Mouse (Mus musculus): ENCODE measurements around the gene Mmp23. TPM values are rescaled to one million over a fixed set of nuclear protein-coding genes. Genes with fewer than 3 reads are reported as not detected.

Mmp23 gene
- total RNA-seq (2023), result 1 to 10 TPM in 1 of 2 experiments, under 1 TPM in 1; 0.64 to 1.2 TPM

DNA sequence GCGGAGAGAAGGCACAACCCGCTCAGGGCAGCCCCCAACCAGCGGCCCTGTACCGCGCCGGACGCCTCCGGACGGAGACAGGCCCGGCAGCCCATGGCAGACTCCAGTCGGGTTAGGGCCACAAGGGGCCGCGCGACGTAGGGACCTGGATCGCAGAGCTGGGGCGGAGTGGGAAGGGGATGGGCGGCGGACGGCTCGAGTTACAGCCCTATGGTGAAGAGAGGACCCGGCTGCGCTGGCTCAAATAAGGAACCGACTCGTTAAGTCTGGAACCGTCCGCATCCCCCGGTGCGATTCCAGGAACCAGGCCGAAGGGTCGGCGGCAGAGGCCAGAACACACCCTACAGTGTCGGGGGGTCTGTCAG is at the start of gene Mmp23:
Gene Mmp23, minus strand, starts transcription at position 299 of the 365 bp plus-strand sequence.

DNA sequence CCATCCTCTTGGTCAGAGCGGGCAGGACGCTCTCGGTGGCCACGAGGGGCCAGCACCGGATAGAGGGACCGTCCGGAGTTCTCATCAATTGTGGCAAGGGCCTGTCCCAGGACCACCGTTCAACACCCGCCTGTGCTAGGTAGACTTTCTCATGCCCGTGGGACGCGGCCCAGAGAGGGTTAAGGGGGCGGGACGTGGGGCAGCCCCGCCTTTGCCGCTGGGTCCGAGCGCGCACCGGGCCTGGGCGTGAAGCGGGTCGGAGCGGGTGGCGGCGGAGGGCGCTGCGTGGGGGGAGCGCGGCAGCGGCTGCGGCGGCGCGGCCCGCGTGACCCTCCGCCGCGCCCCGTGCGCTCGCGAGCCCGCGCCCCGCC is 40.9 kb upstream of the Mmp23 start, which contains the start of gene Fndc10:
Gene Fndc10, plus strand, starts transcription at position 232 of the 371 bp plus-strand sequence.

DNA sequence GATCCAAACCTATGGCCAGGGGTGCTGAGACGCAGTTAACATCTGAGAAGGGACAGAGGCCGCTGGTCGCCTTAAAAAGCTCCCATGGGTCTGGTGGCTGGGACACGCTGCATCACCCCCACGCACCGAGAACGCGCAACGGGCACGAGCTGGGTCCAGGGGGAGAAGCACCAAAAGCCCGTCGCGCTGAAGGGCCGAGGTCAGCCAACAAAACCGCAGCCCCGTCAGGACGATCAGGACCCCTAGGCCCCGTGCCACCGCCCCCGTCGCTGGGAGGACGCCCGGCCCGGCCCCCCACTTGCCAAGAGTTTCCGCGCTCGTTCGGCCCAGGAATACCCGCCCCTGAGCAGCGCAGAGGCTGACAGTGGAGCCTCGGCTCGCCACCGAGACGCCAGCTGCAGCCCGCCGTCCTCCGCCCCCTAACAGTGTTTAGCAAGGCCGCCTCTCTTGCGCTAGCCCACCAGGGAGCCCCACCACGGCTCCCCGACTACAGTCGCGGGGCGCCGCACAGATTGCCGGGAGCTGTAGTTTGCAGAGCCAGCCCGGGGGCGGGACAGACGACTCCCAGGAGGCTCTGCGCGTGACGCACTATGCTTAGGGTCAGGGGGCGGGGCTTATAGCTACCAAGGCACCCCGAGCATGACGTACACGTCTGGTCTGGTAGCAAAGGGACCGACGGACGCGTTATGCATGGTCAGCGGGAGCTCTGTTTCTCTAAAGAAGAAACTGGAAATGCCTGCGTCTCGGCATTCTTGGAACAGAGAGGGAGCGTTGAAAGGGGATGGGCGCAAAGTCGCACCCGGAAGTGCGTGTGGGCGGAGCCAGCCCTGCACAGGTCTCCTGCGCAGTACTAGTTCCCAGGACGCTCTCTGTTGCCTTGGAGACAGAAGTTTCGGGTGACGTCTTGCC is 15.8 kb upstream of the Mmp23 start, which contains the start of gene Mib2:
Gene Mib2, minus strand, starts transcription at position 510 of the 909 bp plus-strand sequence.

GRCm38 (mm10) chr4:155645308-155645707 is 7.9 kb downstream of the Mmp23 start, which contains the start of gene Gm10563:
Gene Gm10563 (minus strand): TSS chr4:155645408.

GRCm38 (mm10) chr4:155624338-155625291 is 28.6 kb downstream of the Mmp23 start, which contains the start of gene Cdk11b:
Gene Cdk11b (plus strand): TSS chr4:155624854.

DNA sequence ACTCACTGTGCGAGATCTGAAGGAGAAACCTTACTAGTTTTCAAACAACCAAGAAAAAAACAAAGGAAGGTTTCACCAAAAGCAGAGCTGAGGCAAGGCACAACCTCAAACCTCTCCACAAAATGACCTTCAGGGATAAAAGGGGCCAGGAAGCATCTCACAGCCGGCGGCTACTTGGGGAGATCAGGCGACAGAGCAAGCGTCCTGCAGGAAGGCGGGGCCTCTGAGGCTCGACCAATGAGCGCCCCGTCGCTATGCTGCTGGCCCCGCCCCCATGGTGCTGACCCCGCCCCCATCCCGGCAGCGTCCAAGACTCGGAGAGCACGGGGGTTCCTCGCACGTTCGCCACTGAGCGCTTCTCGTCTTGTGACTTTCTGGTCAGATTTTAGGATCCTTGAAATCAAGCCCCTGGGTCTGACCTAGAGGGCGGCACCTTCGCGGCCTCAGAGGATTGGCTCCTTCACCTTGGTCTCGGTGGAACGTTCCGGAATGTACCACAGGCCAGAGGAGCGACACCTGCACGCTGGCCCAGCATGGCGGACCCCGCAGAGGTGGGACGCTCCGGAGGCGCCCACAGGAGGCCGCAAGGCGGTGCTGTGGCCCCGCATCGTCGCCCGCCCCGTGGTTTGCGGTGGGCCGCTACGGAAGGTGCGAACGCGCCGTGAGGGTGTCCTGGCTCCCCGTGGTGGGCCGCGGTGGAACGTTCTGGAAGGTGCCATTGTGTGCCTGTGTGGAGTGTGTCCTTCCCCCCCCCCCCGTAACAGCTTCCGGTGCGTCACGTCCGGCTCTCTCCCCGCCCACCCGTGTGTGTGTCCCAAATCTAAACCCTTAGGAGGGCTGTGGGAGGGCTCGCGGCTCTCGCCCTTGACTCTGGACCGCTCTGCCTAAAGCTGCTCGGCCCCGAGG is 51.8 kb downstream of the Mmp23 start, which contains the start of gene Slc35e2:
Gene Slc35e2, plus strand, starts transcription at position 326 of the 906 bp plus-strand sequence.

Other genes starting within 250 kb of the Mmp23 start
- gene Cfap74, start 244.2 kb downstream of the Mmp23 start, total RNA-seq (2023), result under 1 TPM; 0.31 to 0.33 TPM
- not detected for gene Tmem52, start 184.3 kb downstream of the Mmp23 start, total RNA-seq (2023)
- gene Gnb1, start 162.0 kb downstream of the Mmp23 start, total RNA-seq (2023), result 100 to 1,000 TPM; 247 to 260 TPM
- 100 to 1,000 TPM; 370 to 381 TPM for gene Nadk, start 91.0 kb downstream of the Mmp23 start, total RNA-seq (2023)
- gene Slc35e2, start 52.0 kb downstream of the Mmp23 start, total RNA-seq (2023), result 10 to 100 TPM; 15.3 to 15.9 TPM
- 100 to 1,000 TPM; 142 to 143 TPM for gene Cdk11b, start 28.5 kb downstream of the Mmp23 start, total RNA-seq (2023)
- not detected for gene Gm10563, start 8.0 kb downstream of the Mmp23 start, total RNA-seq (2023)
- 10 to 100 TPM; 37.6 to 40.6 TPM for gene Mib2, start 15.8 kb upstream of the Mmp23 start, total RNA-seq (2023)
- gene Fndc10, start 41.0 kb upstream of the Mmp23 start, total RNA-seq (2023), result under 1 TPM; 0.90 to 1.00 TPM
- 10 to 100 TPM; 95.1 to 95.2 TPM for gene Ssu72, start 51.4 kb upstream of the Mmp23 start, total RNA-seq (2023)
- under 1 TPM; 0.44 to 0.51 TPM for gene Tmem240, start 81.4 kb upstream of the Mmp23 start, total RNA-seq (2023)
- gene Atad3a, start 107.7 kb upstream of the Mmp23 start, total RNA-seq (2023), result 10 to 100 TPM; 10.7 to 13.0 TPM
- gene Vwa1, start 121.3 kb upstream of the Mmp23 start, total RNA-seq (2023), result not detected
- not detected for gene Tmem88b, start 132.5 kb upstream of the Mmp23 start, total RNA-seq (2023)
- under 1 TPM in 1 of 2 experiments, not detected in 1; 0.40 TPM for gene Ankrd65, start 137.1 kb upstream of the Mmp23 start, total RNA-seq (2023)
- 10 to 100 TPM; 49.7 to 50.7 TPM for gene Mrpl20, start 149.5 kb upstream of the Mmp23 start, total RNA-seq (2023)
- 100 to 1,000 TPM; 131 to 142 TPM for gene Ccnl2, start 159.1 kb upstream of the Mmp23 start, total RNA-seq (2023)
- gene Aurkaip1, start 177.9 kb upstream of the Mmp23 start, total RNA-seq (2023), result 100 to 1,000 TPM in 1 of 2 experiments, 10 to 100 TPM in 1; 81.0 to 100 TPM
- gene Mxra8, start 186.3 kb upstream of the Mmp23 start, total RNA-seq (2023), result under 1 TPM in 1 of 2 experiments, not detected in 1; 0.78 TPM
- 10 to 100 TPM; 49.5 to 53.3 TPM for gene Dvl1, start 194.0 kb upstream of the Mmp23 start, total RNA-seq (2023)
- gene Tas1r3, start 210.0 kb upstream of the Mmp23 start, total RNA-seq (2023), result 1 to 10 TPM; 2.6 to 2.8 TPM
- gene Cptp, start 216.1 kb upstream of the Mmp23 start, total RNA-seq (2023), result 10 to 100 TPM; 22.2 TPM
- gene Ints11, start 216.2 kb upstream of the Mmp23 start, total RNA-seq (2023), result 10 to 100 TPM; 40.0 to 40.7 TPM
- 10 to 100 TPM; 12.2 TPM for gene Pusl1, start 238.4 kb upstream of the Mmp23 start, total RNA-seq (2023)
- 10 to 100 TPM; 57.0 to 63.5 TPM for gene Acap3, start 238.4 kb upstream of the Mmp23 start, total RNA-seq (2023)